Mouse (Mus musculus): ENCODE results near the gene Gm43638. TPM values are rescaled to one million over a fixed set of nuclear protein-coding genes. Genes with fewer than 3 reads are reported as not detected.

Gm43638 gene
- total RNA-seq, 2 experiments from 2014 or later, result not detected

Other genes starting within 250 kb of the Gm43638 start
- gene Ugt2b37, start 232.0 kb downstream of the Gm43638 start, total RNA-seq (2021), result 1 to 10 TPM in 1 of 2 experiments, under 1 TPM in 1; 0.48 to 2.2 TPM
- under 1 TPM in 1 of 2 experiments, not detected in 1; 0.79 TPM for gene Ugt2a3, start 149.6 kb downstream of the Gm43638 start, total RNA-seq (2021)
- under 1 TPM; 0.25 to 0.42 TPM for gene Ugt2b38, start 62.6 kb downstream of the Gm43638 start, total RNA-seq (2021)
- not detected for gene Ugt2a2, start 4.5 kb downstream of the Gm43638 start, total RNA-seq (2021)
- not detected for gene Ugt2a1, start 4.1 kb upstream of the Gm43638 start, total RNA-seq (2021)
- under 1 TPM; 0.56 to 0.99 TPM for gene Sult1b1, start 51.4 kb upstream of the Gm43638 start, total RNA-seq (2021)
- 10 to 100 TPM in 1 of 2 experiments, 1 to 10 TPM in 1; 4.1 to 13.1 TPM for gene Sult1d1, start 82.2 kb upstream of the Gm43638 start, total RNA-seq (2021)
- gene Sult1e1, start 104.8 kb upstream of the Gm43638 start, total RNA-seq (2021), result under 1 TPM; 0.31 to 0.59 TPM
- not detected for gene Csn1s1, start 179.4 kb upstream of the Gm43638 start, total RNA-seq (2021)
- not detected for gene Csn2, start 212.8 kb upstream of the Gm43638 start, total RNA-seq (2021)